Mouse (Mus musculus): Measurements from ENCODE around the gene Tmem259. TPM values are rescaled to one million over a fixed set of nuclear protein-coding genes. Genes with fewer than 3 reads are reported as not detected.

Tmem259 gene
- total and polyA plus RNA-seq, 2 experiments: 35.7 to 259 TPM

GRCm38 (mm10) chr10:80015583-80015982 lies 31.5 kb upstream of the Tmem259 start:
- H3K9ac ChIP-seq (ENCODE audit: low read depth, low read length): no peak overlapping the region
- no peaks in the 10 kb centered on the region for H3K27me3 ChIP-seq (ENCODE audit: control insufficient read depth, insufficient read depth, low read length)
- no peak for DNase-seq (ENCODE audit: extremely low read depth, low read depth, low spot score)
- H3K4me1 ChIP-seq (ENCODE audit: control insufficient read depth, insufficient read depth, low read length): no peaks in the 10 kb centered on the region
- no peak for TF ChIP-seq POLR2A (IDR thresholded peaks at IDR 0.05; ENCODE audit: extremely low read depth, insufficient read depth, low read length)
- no peak for TF ChIP-seq CTCF (IDR thresholded peaks at IDR 0.05; ENCODE audit: low read depth, low read length)
- H3K4me3 ChIP-seq (ENCODE audit: insufficient read depth, low read depth, low read length): no peak overlapping the region
- H3K27ac ChIP-seq (replicated peaks; ENCODE audit: insufficient read depth, low read depth, low read length): no peak overlapping the region
- no peaks in the 10 kb centered on the region for H3K79me2 ChIP-seq (ENCODE audit: control insufficient read depth, insufficient read depth, low read length)
- no peaks in the 10 kb centered on the region for H3K36me3 ChIP-seq (ENCODE audit: control insufficient read depth, insufficient read depth, low read length)
- 91% methylated on average over 10 of the region's 10 CpGs for WGBS

- H3K27ac ChIP-seq (replicated peaks; ENCODE audit: insufficient read depth, low read depth, low read length): no peak overlapping the region
- H3K4me1 ChIP-seq (ENCODE audit: control insufficient read depth, insufficient read depth, low read length): no peaks in the 10 kb centered on the region
- no peak overlapping the region for H3K4me3 ChIP-seq (ENCODE audit: insufficient read depth, low read depth, low read length)
- WGBS: 40% methylated on average over 28 of the region's 28 CpGs
- H3K79me2 ChIP-seq (ENCODE audit: control insufficient read depth, insufficient read depth, low read length): no peaks in the 10 kb centered on the region
- no peaks in the 10 kb centered on the region for H3K27me3 ChIP-seq (ENCODE audit: control insufficient read depth, insufficient read depth, low read length)
- H3K36me3 ChIP-seq (ENCODE audit: control insufficient read depth, insufficient read depth, low read length): no peaks in the 10 kb centered on the region
- H3K9ac ChIP-seq (ENCODE audit: low read depth, low read length): no peak overlapping the region
- DNase-seq (ENCODE audit: extremely low read depth, low read depth, low spot score): no peak
- TF ChIP-seq CTCF (IDR thresholded peaks at IDR 0.05; ENCODE audit: low read depth, low read length) (peak; percentile 28; the same call in 1 of the 2 replicates), POLR2A (IDR thresholded peaks at IDR 0.05; ENCODE audit: extremely low read depth, insufficient read depth, low read length) (no peak)
Observed at GRCm38 (mm10) chr10:80014484-80015290, 30.6 kb upstream of the Tmem259 start.

- Histone ChIP-seq H3K9ac (ENCODE audit: low read depth, low read length) (no peak overlapping the region), H3K27me3 (ENCODE audit: control insufficient read depth, insufficient read depth, low read length) (no peaks in the 10 kb centered on the region), H3K36me3 (ENCODE audit: control insufficient read depth, insufficient read depth, low read length) (no peaks in the 10 kb centered on the region), H3K79me2 (ENCODE audit: control insufficient read depth, insufficient read depth, low read length) (no peaks in the 10 kb centered on the region), H3K27ac (replicated peaks; ENCODE audit: insufficient read depth, low read depth, low read length) (no peak overlapping the region), H3K4me1 (ENCODE audit: control insufficient read depth, insufficient read depth, low read length) (no peaks in the 10 kb centered on the region), H3K4me3 (ENCODE audit: insufficient read depth, low read depth, low read length) (no peak overlapping the region)
- 51% methylated on average over 25 of the region's 25 CpGs for WGBS
- no peak for DNase-seq (ENCODE audit: extremely low read depth, low read depth, low spot score)
- TF ChIP-seq CTCF (IDR thresholded peaks at IDR 0.05; ENCODE audit: low read depth, low read length): no peak
Observed at GRCm38 (mm10) chr10:80013609-80014008, 29.5 kb upstream of the Tmem259 start.

- H3K4me1 ChIP-seq (ENCODE audit: control insufficient read depth, insufficient read depth, low read length): no peaks in the 10 kb centered on the region
- TF ChIP-seq CTCF (IDR thresholded peaks at IDR 0.05; ENCODE audit: low read depth, low read length): no peak
- TF ChIP-seq POLR2A (IDR thresholded peaks at IDR 0.05; ENCODE audit: extremely low read depth, insufficient read depth, low read length): no peak
- no peaks in the 10 kb centered on the region for H3K79me2 ChIP-seq (ENCODE audit: control insufficient read depth, insufficient read depth, low read length)
- no peak overlapping the region for H3K4me3 ChIP-seq (ENCODE audit: insufficient read depth, low read depth, low read length)
- no peak for DNase-seq (ENCODE audit: extremely low read depth, low read depth, low spot score)
- H3K27me3 ChIP-seq (ENCODE audit: control insufficient read depth, insufficient read depth, low read length): no peaks in the 10 kb centered on the region
- H3K9ac ChIP-seq (ENCODE audit: low read depth, low read length): no peak overlapping the region
- H3K27ac ChIP-seq (replicated peaks; ENCODE audit: insufficient read depth, low read depth, low read length): no peak overlapping the region
- no peaks in the 10 kb centered on the region for H3K36me3 ChIP-seq (ENCODE audit: control insufficient read depth, insufficient read depth, low read length)
- WGBS: 91% methylated on average over 6 of the region's 6 CpGs
Observed at GRCm38 (mm10) chr10:80011740-80012139, 27.6 kb upstream of the Tmem259 start.

DNA sequence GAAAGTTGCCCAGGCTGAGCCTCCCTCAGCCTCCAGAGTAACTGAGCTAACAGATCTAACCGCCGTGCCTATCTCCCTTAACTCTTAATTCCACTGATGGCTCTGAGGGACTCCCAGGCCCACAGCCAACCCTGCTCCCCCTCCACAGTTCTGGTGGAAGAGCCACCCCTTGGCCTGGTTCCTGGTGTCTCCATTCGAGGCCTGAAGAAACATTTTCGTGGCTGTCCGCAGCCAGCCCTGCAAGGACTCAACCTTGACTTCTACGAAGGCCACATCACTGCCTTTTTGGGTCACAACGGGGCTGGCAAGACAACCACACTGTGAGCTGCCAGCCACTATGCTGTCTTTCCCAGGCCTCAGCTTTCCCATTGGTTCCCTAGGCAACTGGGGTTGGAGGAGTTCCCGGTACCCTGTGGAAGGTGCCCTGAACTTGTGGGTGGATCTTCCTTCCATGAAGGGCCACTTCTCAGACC lies 20.1 kb upstream of the Tmem259 start:
- H3K4me3 ChIP-seq (ENCODE audit: insufficient read depth, low read depth, low read length): no peak overlapping the region
- DNase-seq (ENCODE audit: extremely low read depth, low read depth, low spot score): no peak
- no peaks in the 10 kb centered on the region for H3K79me2 ChIP-seq (ENCODE audit: control insufficient read depth, insufficient read depth, low read length)
- H3K4me1 ChIP-seq (ENCODE audit: control insufficient read depth, insufficient read depth, low read length): no peaks in the 10 kb centered on the region
- H3K27me3 ChIP-seq (ENCODE audit: control insufficient read depth, insufficient read depth, low read length): no peaks in the 10 kb centered on the region
- TF ChIP-seq CTCF (IDR thresholded peaks at IDR 0.05; ENCODE audit: low read depth, low read length): no peak
- no peak for TF ChIP-seq POLR2A (IDR thresholded peaks at IDR 0.05; ENCODE audit: extremely low read depth, insufficient read depth, low read length)
- no peak overlapping the region for H3K9ac ChIP-seq (ENCODE audit: low read depth, low read length)
- H3K36me3 ChIP-seq (ENCODE audit: control insufficient read depth, insufficient read depth, low read length): no peaks in the 10 kb centered on the region
- WGBS: 78% methylated on average over 8 of the region's 8 CpGs
- H3K27ac ChIP-seq (replicated peaks; ENCODE audit: insufficient read depth, low read depth, low read length): no peak overlapping the region
